Mouse (Mus musculus) liver, adult 2 months (tissue): ENCODE results near the gene Mllt11. TPM values are rescaled to one million over a fixed set of nuclear protein-coding genes. Genes with fewer than 3 reads are reported as not detected.
"Not testable (repeated sequence)": the region's sequence is repeated elsewhere in the genome, so short reads cannot be mapped to it uniquely, and the experiment has no call there.

ENCODE experiments used
- DNase-seq: peaks from one replicate; pipeline ENCODE4 v3.0.0-alpha.2; 2011; ENCODE audit warnings: low read depth, low spot score; ENCODE audit errors: extremely low read depth
- H3K27ac ChIP-seq: fragments of 200-500 bp; replicated peaks from 2 replicates; pipeline ENCODE4 v1.5.1; 2012; ENCODE audit warnings: low read depth, mild to moderate bottlenecking, control low read depth, inconsistent platforms, low read length; ENCODE audit not compliant: insufficient read depth
- H3K27me3 ChIP-seq: fragments of 200-500 bp; 2 replicates; pipeline ENCODE4 v1.6.1; 2012; ENCODE audit warnings: mild to moderate bottlenecking, moderate library complexity, low read length, inconsistent platforms; ENCODE audit not compliant: control insufficient read depth, insufficient read depth
- H3K36me3 ChIP-seq: fragments of 200-500 bp; 2 replicates; pipeline ENCODE4 v1.6.1; 2012; ENCODE audit warnings: low read length, inconsistent platforms; ENCODE audit not compliant: control insufficient read depth, insufficient read depth
- H3K4me1 ChIP-seq: fragments of 200-500 bp; 2 replicates; pipeline ENCODE4 v1.6.1; 2011; ENCODE audit warnings: low read length; ENCODE audit not compliant: control insufficient read depth, insufficient read depth
- H3K4me3 ChIP-seq: fragments of 200-500 bp; 2 replicates; pipeline ENCODE4 v1.5.1; 2011; ENCODE audit warnings: low read depth, mild to moderate bottlenecking, control low read depth, low read length, moderate library complexity; ENCODE audit not compliant: insufficient read depth
- H3K79me2 ChIP-seq: fragments of 200-500 bp; 2 replicates; pipeline ENCODE4 v1.6.1; 2012; ENCODE audit warnings: inconsistent platforms, mild to moderate bottlenecking, low read length, moderate library complexity; ENCODE audit not compliant: control insufficient read depth, insufficient read depth
- H3K9ac ChIP-seq: fragments of 200-500 bp; 2 replicates; pipeline ENCODE4 v1.6.1; 2012; ENCODE audit warnings: low read depth, mild to moderate bottlenecking, control low read depth, inconsistent platforms, low read length
- CTCF ChIP-seq: fragments of 200-500 bp; IDR thresholded peaks from 2 replicates; pipeline ENCODE4 v1.5.1; 2011; ENCODE audit warnings: low read depth, low read length, control low read depth
- POLR2A ChIP-seq: fragments of 200-500 bp; IDR thresholded peaks from 2 replicates; pipeline ENCODE4 v1.6.1; 2011; ENCODE audit warnings: low read length, control low read depth; ENCODE audit not compliant: insufficient read depth; ENCODE audit errors: extremely low read depth
- WGBS: fragments of 180-500 bp; shearing (Covaris S2); methylation state at CpG from one replicate; pipeline ENCODE4 v1.1.7; 2018; 5-methylcytosine and 5-hydroxymethylcytosine counted together
- polyA plus RNA-seq: library from polyadenylated mRNA; depleted of rRNA; stranded (reverse); fragments of >200 nt; gene quantifications from 2 replicates; pipeline ENCODE4 v1.2.3, GENCODE M21; 2012
- total RNA-seq: library from RNA; depleted of rRNA; stranded (reverse); fragments of >200 nt; gene quantifications from 2 replicates; pipeline ENCODE4 v1.2.3, GENCODE M21; 2014

Mllt11 gene
- total and polyA plus RNA-seq, 2 experiments, result 0.83 to 1.4 TPM

- H3K9ac ChIP-seq, result peak overlapping the region; percentile 53; the same call in 1 of the 2 replicates
- H3K79me2 ChIP-seq, result peaks cover 4% of the 10 kb centered on the region; the same call in 1 of the 2 replicates
- 4% methylated on average over 4 of the region's 4 CpGs for WGBS
- no peak for DNase-seq
- peaks cover 4% of the 10 kb centered on the region for H3K36me3 ChIP-seq
- H3K27ac ChIP-seq, result peak overlapping the region; percentile 58
- peak overlapping the region; percentile 74 for H3K4me3 ChIP-seq
- no peaks in the 10 kb centered on the region for H3K27me3 ChIP-seq
- peaks cover 14% of the 10 kb centered on the region for H3K4me1 ChIP-seq
- TF ChIP-seq CTCF (no peak), POLR2A (no peak)
Measured at GRCm38 (mm10) chr3:95216655-95217254, 15.2 kb downstream of the Mllt11 start.

DNA sequence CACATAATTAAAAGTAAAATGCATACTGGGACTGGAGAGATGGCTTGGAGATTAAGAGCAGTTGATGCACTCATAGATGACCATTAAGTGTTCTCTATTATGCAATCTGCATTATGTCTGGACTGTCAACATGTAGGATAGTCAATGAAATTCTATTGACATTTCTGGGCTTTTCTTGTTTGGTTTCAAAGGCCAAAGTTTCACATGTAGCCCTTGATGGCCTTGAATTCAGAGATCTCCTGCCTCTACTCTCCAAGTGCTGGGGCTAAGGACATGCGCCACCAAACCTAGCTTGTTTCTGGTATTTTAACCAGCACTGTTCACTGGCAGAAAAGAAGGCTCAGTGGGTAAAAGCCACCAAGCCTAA, 18.4 kb downstream of the Mllt11 start:
- H3K36me3 ChIP-seq, result peaks cover 4% of the 10 kb centered on the region
- DNase-seq, result peak; percentile 98
- H3K79me2 ChIP-seq, result peaks cover 4% of the 10 kb centered on the region; the same call in 1 of the 2 replicates
- TF ChIP-seq POLR2A (no peak), CTCF (no peak)
- H3K4me1 ChIP-seq, result peaks cover 17% of the 10 kb centered on the region
- H3K9ac ChIP-seq, result peak overlapping the region; percentile 17; the same call in 1 of the 2 replicates
- H3K27me3 ChIP-seq, result no peaks in the 10 kb centered on the region
- no peak overlapping the region for H3K4me3 ChIP-seq
- peak overlapping the region; percentile 96 for H3K27ac ChIP-seq
- WGBS, result 38% methylated on average over 1 of the region's 1 CpGs

- H3K27me3 ChIP-seq, DNase-seq, H3K9ac ChIP-seq, H3K36me3 ChIP-seq, H3K79me2 ChIP-seq, H3K4me3 ChIP-seq: not testable (repeated sequence)
- peaks cover 20% of the 10 kb centered on the region for H3K4me1 ChIP-seq
- peak overlapping the region; percentile 74 for H3K27ac ChIP-seq
- 47% methylated on average over 9 of the region's 10 CpGs for WGBS
Measured at GRCm38 (mm10) chr3:95212889-95213608, 18.9 kb downstream of the Mllt11 start.

- no peak for DNase-seq
- TF ChIP-seq CTCF, result no peak
- no peak for TF ChIP-seq POLR2A
- Histone ChIP-seq H3K4me3 (no peak overlapping the region), H3K36me3 (peaks cover 4% of the 10 kb centered on the region), H3K79me2 (no peaks in the 10 kb centered on the region; the same call in 1 of the 2 replicates), H3K27ac (no peak overlapping the region), H3K4me1 (peaks cover 20% of the 10 kb centered on the region), H3K9ac (no peak overlapping the region), H3K27me3 (no peaks in the 10 kb centered on the region)
- WGBS, result 85% methylated on average over 2 of the region's 2 CpGs
Measured at GRCm38 (mm10) chr3:95210585-95210984, 21.4 kb downstream of the Mllt11 start.

DNA sequence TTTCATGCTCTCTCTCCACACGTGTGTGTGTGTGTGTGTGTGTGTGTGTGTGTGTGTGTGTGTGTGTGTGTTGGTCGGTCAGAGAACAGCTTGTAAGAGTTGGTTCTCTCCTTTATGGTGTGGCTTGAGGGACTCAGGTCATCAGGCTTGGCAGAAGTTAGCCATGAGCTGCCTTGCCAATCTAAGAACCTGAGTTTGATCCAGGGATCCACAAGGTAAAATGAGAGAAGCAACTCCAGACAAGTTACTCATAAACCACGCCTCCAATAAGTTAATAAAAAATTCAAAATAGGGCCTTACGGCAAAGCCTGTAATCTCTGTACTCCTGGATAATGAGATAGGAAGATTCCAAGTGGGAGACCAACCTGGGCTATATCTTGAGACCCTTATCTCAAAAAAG, 23.7 kb downstream of the Mllt11 start:
- H3K27ac ChIP-seq, result peak overlapping the region; percentile 18; the same call in 1 of the 2 replicates
- 27% methylated on average over 4 of the region's 4 CpGs for WGBS
- peaks cover 20% of the 10 kb centered on the region for H3K36me3 ChIP-seq
- H3K27me3 ChIP-seq, result no peaks in the 10 kb centered on the region
- H3K4me3 ChIP-seq, result no peak overlapping the region
- TF ChIP-seq POLR2A (no peak), CTCF (no peak)
- no peak overlapping the region for H3K9ac ChIP-seq
- H3K4me1 ChIP-seq, result peaks cover 12% of the 10 kb centered on the region; the same call in 1 of the 2 replicates
- DNase-seq, result peak; percentile 75
- H3K79me2 ChIP-seq, result no peaks in the 10 kb centered on the region; the same call in 1 of the 2 replicates

- WGBS, result 93% methylated on average over 6 of the region's 6 CpGs
- Histone ChIP-seq H3K4me3 (no peak overlapping the region), H3K27me3 (no peaks in the 10 kb centered on the region), H3K9ac (no peak overlapping the region), H3K36me3 (peaks cover 57% of the 10 kb centered on the region), H3K27ac (no peak overlapping the region), H3K79me2 (no peaks in the 10 kb centered on the region), H3K4me1 (peaks cover 6% of the 10 kb centered on the region; the same call in 1 of the 2 replicates)
- TF ChIP-seq POLR2A (no peak), CTCF (no peak)
- DNase-seq, result no peak
Measured at GRCm38 (mm10) chr3:95203880-95204279, 28.1 kb downstream of the Mllt11 start.
